Mouse (Mus musculus): ENCODE measurements around the gene Card14. TPM values are rescaled to one million over a fixed set of nuclear protein-coding genes. Genes with fewer than 3 reads are reported as not detected.
"Not testable (repeated sequence)": the region's sequence is repeated elsewhere in the genome, so short reads cannot be mapped to it uniquely, and the experiment has no call there.

Gene Card14
- polyA plus RNA-seq, 1 experiment from 2014 or later: 1.2 TPM

DNA sequence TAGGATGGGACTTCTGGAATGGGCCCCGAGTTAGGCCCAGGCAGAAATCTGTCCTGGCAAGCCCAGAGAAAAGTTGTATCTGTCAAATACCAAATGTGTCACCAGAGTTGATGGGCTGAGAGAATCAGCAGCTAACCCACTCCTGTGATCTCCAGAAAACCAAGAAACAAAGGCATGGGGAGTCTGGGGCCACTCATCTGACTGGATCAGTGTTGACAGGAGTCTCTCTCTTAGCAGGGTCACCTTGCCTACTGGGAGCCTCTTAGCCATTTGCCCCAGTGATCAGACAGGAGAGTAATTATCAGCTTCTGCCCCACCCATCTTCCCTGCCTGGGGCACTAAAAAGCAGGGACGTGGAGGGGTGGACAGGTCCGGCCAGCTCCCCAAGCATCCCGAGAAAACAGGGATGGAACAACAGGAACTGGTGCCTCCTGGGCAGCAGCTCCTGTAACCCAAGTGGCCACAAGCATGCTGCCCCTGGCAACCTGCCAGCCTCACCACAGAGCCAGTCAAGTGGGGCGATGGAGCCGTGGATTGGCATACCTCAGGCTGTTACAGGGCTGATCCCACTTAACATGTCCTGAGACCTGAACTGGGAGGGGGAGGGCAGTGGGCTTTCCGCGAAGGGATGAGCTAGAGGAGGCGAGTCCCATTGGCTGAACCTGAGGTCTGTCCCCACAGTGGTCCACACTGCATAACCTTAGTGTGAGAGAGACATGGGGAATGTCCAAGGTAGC lies 21.6 kb upstream of the Card14 start:
- peak; percentile 42; the same call in 1 of the 2 replicates for ATAC-seq (replicated peaks; ENCODE audit: low FRiP score, low read depth)
- WGBS: 44% methylated on average over 9 of the region's 9 CpGs
- no peaks in the 10 kb centered on the region for H3K27me3 ChIP-seq (ENCODE audit: insufficient read depth, low read length)
- no peak for DNase-seq (ENCODE audit: low spot score)
- H3K4me2 ChIP-seq (ENCODE audit: low read length): no peak overlapping the region
- H3K9me3 ChIP-seq (replicated peaks; ENCODE audit: low read length): no peaks in the 10 kb centered on the region
- H3K4me3 ChIP-seq (replicated peaks; ENCODE audit: low read depth, low read length): no peak overlapping the region
- TF ChIP-seq CTCF (IDR thresholded peaks at IDR 0.05; ENCODE audit: low read depth): no peak
- peaks cover 48% of the 10 kb centered on the region for H3K36me3 ChIP-seq (ENCODE audit: insufficient read depth, low read length)
- H3K9ac ChIP-seq (ENCODE audit: low read depth, low read length): no peak overlapping the region
- no peaks in the 10 kb centered on the region for H3K4me1 ChIP-seq (replicated peaks; ENCODE audit: insufficient read depth, low read length)
- no peak overlapping the region for H3K27ac ChIP-seq

DNA sequence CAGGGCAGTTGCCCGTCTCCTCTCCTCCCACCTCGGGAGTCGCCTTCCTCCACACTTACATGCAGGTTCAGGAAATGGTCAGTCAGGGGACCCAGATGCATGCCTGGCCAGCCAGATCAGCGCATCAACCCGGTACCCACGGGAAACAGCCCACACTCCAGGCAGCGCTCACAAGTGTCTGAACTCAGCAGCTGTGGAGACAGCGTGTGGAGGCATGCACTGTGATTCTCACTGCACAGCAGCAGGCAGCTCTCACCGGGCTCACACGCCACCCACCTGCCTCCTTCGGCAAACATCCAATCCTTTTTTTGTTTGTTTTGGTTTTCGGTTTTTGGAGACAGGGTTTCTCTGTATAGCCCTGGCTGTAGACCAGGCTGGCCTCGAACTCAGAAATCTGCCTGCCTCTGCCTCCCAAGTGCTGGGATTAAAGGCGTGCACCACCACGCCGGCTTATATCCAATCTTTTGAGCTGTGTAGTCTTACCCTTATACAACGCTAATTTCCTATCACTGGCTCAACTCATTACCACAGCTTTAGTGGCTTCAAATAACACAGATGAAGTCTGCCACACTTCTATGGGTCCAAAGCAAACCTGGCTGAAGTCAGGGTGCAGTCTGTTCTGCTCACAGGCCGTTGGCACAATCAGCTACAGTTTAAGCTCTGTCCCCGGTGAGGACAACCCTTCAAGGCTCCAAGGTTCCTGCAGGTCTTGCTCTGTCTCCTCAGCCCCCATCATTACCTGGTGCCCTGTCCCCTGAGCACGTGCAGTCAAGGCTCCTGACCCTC lies 20.2 kb upstream of the Card14 start:
- H3K36me3 ChIP-seq (ENCODE audit: insufficient read depth, low read length): peaks cover 57% of the 10 kb centered on the region
- no peaks in the 10 kb centered on the region for H3K27me3 ChIP-seq (ENCODE audit: insufficient read depth, low read length)
- H3K9ac ChIP-seq (ENCODE audit: low read depth, low read length): no peak overlapping the region
- no peak for TF ChIP-seq CTCF (IDR thresholded peaks at IDR 0.05; ENCODE audit: low read depth)
- no peaks in the 10 kb centered on the region for H3K4me1 ChIP-seq (replicated peaks; ENCODE audit: insufficient read depth, low read length)
- H3K27ac ChIP-seq: no peak overlapping the region
- 81% methylated on average over 20 of the region's 20 CpGs for WGBS
- H3K4me3 ChIP-seq (replicated peaks; ENCODE audit: low read depth, low read length): no peak overlapping the region
- H3K4me2 ChIP-seq (ENCODE audit: low read length): no peak overlapping the region
- H3K9me3 ChIP-seq (replicated peaks; ENCODE audit: low read length): no peaks in the 10 kb centered on the region
- DNase-seq (ENCODE audit: low spot score) (no peak), ATAC-seq (replicated peaks; ENCODE audit: low FRiP score, low read depth) (no peak)

DNA sequence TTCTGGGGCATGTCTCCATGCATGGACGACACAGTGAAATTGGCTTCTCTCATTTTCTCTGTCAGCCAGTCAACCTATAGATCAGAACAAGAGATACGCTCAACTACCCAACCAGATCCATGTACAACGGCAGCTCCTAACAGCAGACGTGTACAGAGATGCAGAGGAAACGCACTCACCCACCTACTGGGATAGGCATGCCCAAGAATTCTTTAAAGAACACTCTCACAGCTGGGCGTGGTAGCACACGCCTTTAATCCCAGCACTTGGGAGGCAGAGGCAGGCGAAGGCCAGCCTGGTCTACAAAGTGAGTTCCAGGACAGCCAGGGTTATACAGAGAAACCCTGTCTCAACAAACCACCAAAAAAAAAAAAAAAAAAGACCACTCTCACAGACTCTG lies 14.7 kb upstream of the Card14 start:
- H3K4me2 ChIP-seq (ENCODE audit: low read length); ATAC-seq (replicated peaks; ENCODE audit: low FRiP score, low read depth); H3K27ac ChIP-seq; H3K9ac ChIP-seq (ENCODE audit: low read depth, low read length); H3K4me3 ChIP-seq (replicated peaks; ENCODE audit: low read depth, low read length); DNase-seq (ENCODE audit: low spot score); H3K27me3 ChIP-seq (ENCODE audit: insufficient read depth, low read length); H3K4me1 ChIP-seq (replicated peaks; ENCODE audit: insufficient read depth, low read length); H3K9me3 ChIP-seq (replicated peaks; ENCODE audit: low read length): not testable (repeated sequence)
- 89% methylated on average over 8 of the region's 8 CpGs for WGBS
- peaks cover 86% of the 10 kb centered on the region for H3K36me3 ChIP-seq (ENCODE audit: insufficient read depth, low read length)

DNA sequence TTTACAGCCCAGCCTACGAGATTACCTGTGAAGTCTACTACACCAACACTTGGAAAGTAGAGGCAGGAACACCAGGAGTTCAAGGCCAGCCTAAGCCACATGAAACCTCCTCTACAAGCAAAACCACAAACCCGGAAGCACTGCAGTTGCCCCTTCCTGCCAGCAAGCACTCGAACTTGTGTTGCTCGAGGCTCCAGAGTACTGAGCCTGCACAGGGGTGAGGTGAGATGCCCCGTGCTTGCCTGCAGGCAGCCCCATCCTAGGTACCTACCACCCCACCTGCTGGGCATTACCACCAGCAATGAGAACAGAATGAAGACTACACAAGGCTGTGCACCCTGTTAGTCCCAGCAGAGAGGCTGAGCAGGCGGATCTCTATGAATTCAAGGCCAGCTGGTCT lies 9.6 kb upstream of the Card14 start:
- Histone ChIP-seq H3K4me2 (ENCODE audit: low read length) (peak overlapping the region; percentile 95; the same call in 1 of the 2 replicates), H3K9ac (ENCODE audit: low read depth, low read length) (no peak overlapping the region), H3K4me3 (replicated peaks; ENCODE audit: low read depth, low read length) (no peak overlapping the region), H3K36me3 (ENCODE audit: insufficient read depth, low read length) (peaks cover 43% of the 10 kb centered on the region), H3K27me3 (ENCODE audit: insufficient read depth, low read length) (no peaks in the 10 kb centered on the region), H3K27ac (no peak overlapping the region), H3K4me1 (replicated peaks; ENCODE audit: insufficient read depth, low read length) (peaks cover 9% of the 10 kb centered on the region; the same call in 1 of the 2 replicates), H3K9me3 (replicated peaks; ENCODE audit: low read length) (no peaks in the 10 kb centered on the region)
- no peak for ATAC-seq (replicated peaks; ENCODE audit: low FRiP score, low read depth)
- 80% methylated on average over 6 of the region's 6 CpGs for WGBS
- no peak for TF ChIP-seq CTCF (IDR thresholded peaks at IDR 0.05; ENCODE audit: low read depth)
- no peak for DNase-seq (ENCODE audit: low spot score)

DNA sequence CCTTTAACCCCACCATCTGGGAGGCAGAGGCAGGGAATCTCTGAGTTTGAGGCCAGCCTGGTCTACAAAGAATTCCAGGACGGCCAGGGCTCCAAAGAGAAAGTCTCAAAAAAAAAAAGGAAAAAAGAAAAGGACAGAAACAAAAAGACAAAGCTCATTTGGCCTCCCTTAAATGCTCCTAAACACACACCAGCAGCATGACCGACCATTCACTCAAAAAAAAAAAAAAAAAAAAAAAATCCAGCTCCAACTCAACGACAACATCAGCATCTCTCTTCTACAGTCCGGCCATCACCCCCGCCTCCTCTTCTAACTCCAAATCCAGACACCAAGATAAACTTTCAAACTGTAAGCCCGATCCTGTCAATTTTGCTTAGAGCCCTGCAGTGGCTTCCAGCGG lies 8.7 kb upstream of the Card14 start:
- Histone ChIP-seq H3K4me1 (replicated peaks; ENCODE audit: insufficient read depth, low read length) (peaks cover 9% of the 10 kb centered on the region; the same call in 1 of the 2 replicates), H3K4me3 (replicated peaks; ENCODE audit: low read depth, low read length) (peak overlapping the region; percentile 95), H3K9me3 (replicated peaks; ENCODE audit: low read length) (no peaks in the 10 kb centered on the region), H3K9ac (ENCODE audit: low read depth, low read length) (peak overlapping the region; percentile 98), H3K36me3 (ENCODE audit: insufficient read depth, low read length) (peaks cover 34% of the 10 kb centered on the region), H3K27ac (peak overlapping the region; percentile 89), H3K27me3 (ENCODE audit: insufficient read depth, low read length) (no peaks in the 10 kb centered on the region), H3K4me2 (ENCODE audit: low read length) (peak overlapping the region; percentile 95)
- TF ChIP-seq CTCF (IDR thresholded peaks at IDR 0.05; ENCODE audit: low read depth): no peak
- peak; percentile 13 for DNase-seq (ENCODE audit: low spot score)
- no peak for ATAC-seq (replicated peaks; ENCODE audit: low FRiP score, low read depth)
- WGBS: 9% methylated on average over 7 of the region's 7 CpGs

DNA sequence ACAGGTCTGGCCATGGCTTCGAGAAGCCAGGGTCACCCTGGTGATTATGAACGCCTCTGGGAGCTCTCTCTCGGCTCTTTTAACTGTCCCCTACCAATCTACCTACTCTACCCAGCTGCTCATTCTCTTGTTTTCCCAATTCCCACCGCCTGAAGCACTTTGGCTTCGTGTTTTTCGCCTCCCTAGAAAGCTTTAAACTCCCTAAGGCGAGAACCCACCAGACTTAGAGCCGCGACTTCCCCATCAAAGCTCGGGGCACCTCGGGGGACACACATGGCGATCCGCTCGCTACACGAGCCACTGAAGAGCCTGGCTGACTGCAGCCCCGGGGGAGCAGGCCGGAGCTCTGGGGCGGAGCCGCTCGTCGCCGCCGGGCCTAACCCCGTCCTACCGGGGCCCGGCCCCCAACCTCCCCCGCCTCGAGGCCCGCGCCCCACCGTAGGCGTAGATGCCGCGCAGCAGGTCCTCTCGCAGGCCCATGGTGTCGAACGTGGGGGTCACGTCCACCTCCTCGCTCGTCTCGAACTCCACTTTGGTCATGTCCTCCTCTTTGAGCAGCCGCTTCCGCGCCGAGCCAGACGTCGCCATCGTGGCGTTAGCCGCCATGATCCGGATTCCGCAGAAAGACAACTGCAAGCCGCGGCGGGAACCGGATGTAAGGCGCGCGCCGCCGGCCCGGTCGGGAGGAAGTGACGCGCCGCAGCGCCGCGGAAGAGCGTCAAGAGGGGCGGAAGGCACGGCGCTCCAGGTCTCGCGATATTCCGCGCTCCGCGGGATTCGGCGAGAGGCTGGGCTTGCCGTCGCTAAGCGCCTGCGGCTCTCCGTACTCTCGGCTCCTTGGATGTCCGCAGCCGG lies 8.0 kb upstream of the Card14 start, which contains the start of gene Eif4a3:
Eif4a3 (minus strand) TSS at position 699 of the 855 bp plus-strand sequence.
- peak within 1 kb of the TSS; percentile 98 for H3K9ac ChIP-seq (ENCODE audit: low read depth, low read length)
- no peaks in the 10 kb centered on the region for H3K27me3 ChIP-seq (ENCODE audit: insufficient read depth, low read length)
- peak; percentile 93 for ATAC-seq (replicated peaks; ENCODE audit: low FRiP score, low read depth)
- peaks cover 9% of the 10 kb centered on the region; the same call in 1 of the 2 replicates for H3K4me1 ChIP-seq (replicated peaks; ENCODE audit: insufficient read depth, low read length)
- no peak for TF ChIP-seq CTCF (IDR thresholded peaks at IDR 0.05; ENCODE audit: low read depth)
- H3K9me3 ChIP-seq (replicated peaks; ENCODE audit: low read length): no peaks in the 10 kb centered on the region
- peak within 1 kb of the TSS; percentile 95 for H3K4me2 ChIP-seq (ENCODE audit: low read length)
- peak within 1 kb of the TSS; percentile 95 for H3K4me3 ChIP-seq (replicated peaks; ENCODE audit: low read depth, low read length)
- peaks cover 28% of the 10 kb centered on the region; the same call in 1 of the 2 replicates for H3K36me3 ChIP-seq (ENCODE audit: insufficient read depth, low read length)
- WGBS: under 1% methylated on average over 89 of the region's 89 CpGs
- peak within 1 kb of the TSS; percentile 89 for H3K27ac ChIP-seq
- peak; percentile 98 for DNase-seq (ENCODE audit: low spot score)

All from kidney, postnatal 0 days (tissue).